Mouse (Mus musculus) left cerebral cortex, adult 8-10 months (tissue): ENCODE data around the gene Zfp663. TPM values are rescaled to one million over a fixed set of nuclear protein-coding genes. Genes with fewer than 3 reads are reported as not detected.

Source experiments
- DNase-seq, 2 experiments: peaks; one replicate each; pipeline ENCODE4 v3.0.0; 2022; ENCODE audit warnings: low spot score in 2 of 2
- total RNA-seq, 4 experiments: library from RNA; stranded (reverse); gene quantifications; 2 replicates each; pipeline ENCODE4 v1.2.4; 2022

Gene Zfp663
- total RNA-seq, 4 experiments from 2014 or later = 0.11 TPM; not detected in 3

GRCm38 (mm10) chr2:165321381-165321888, 47.1 kb downstream of the Zfp663 start:
- peak in 1 of 2 experiments; percentile 50 for DNase-seq

- peak in 1 of 2 experiments; percentile 54 for DNase-seq
These were observed 47.9 kb downstream of the Zfp663 start for GRCm38 (mm10) chr2:165320531-165321150.

GRCm38 (mm10) chr2:165319503-165319902, 49.0 kb downstream of the Zfp663 start:
- DNase-seq = no peak

GRCm38 (mm10) chr2:165318941-165319340, 49.6 kb downstream of the Zfp663 start:
- no peak for DNase-seq

- DNase-seq = no peak
These were observed 50.8 kb downstream of the Zfp663 start for GRCm38 (mm10) chr2:165317621-165318263.

GRCm38 (mm10) chr2:165316837-165317473, 51.6 kb downstream of the Zfp663 start:
- DNase-seq = peak in 1 of 2 experiments; percentile 85

GRCm38 (mm10) chr2:165316204-165316603, 52.3 kb downstream of the Zfp663 start:
- no peak for DNase-seq

GRCm38 (mm10) chr2:165314197-165314596, 54.3 kb downstream of the Zfp663 start:
- no peak for DNase-seq

- no peak for DNase-seq
These were observed 56.1 kb downstream of the Zfp663 start for GRCm38 (mm10) chr2:165312381-165312780.

- DNase-seq = no peak
These were observed 57.0 kb downstream of the Zfp663 start for GRCm38 (mm10) chr2:165311577-165311976.

- no peak for DNase-seq
These were observed 57.6 kb downstream of the Zfp663 start for GRCm38 (mm10) chr2:165310818-165311425.

GRCm38 (mm10) chr2:165307801-165308200, 60.7 kb downstream of the Zfp663 start:
- DNase-seq = no peak

- DNase-seq = no peak
These were observed 63.1 kb downstream of the Zfp663 start for GRCm38 (mm10) chr2:165305438-165305837.

- DNase-seq = no peak
These were observed 63.7 kb downstream of the Zfp663 start for GRCm38 (mm10) chr2:165304819-165305218.

- no peak for DNase-seq
These were observed 65.0 kb downstream of the Zfp663 start for GRCm38 (mm10) chr2:165303354-165304012.

- no peak for DNase-seq
These were observed 67.1 kb downstream of the Zfp663 start for GRCm38 (mm10) chr2:165301409-165301808.

Other genes with a start within 250 kb of the Zfp663 start
- gene Cdh22, start 133.9 kb downstream of the Zfp663 start, total RNA-seq = 10 to 100 TPM; 43.7 to 47.2 (median 44.4) TPM
- 10 to 100 TPM; 57.0 to 58.1 (median 57.6) TPM for gene Slc35c2, start 80.9 kb downstream of the Zfp663 start, total RNA-seq
- gene Elmo2, start 42.2 kb downstream of the Zfp663 start, total RNA-seq = 100 to 1,000 TPM; 127 to 150 (median 134) TPM
- 10 to 100 TPM; 14.1 to 15.7 (median 15.3) TPM for gene Zfp334, start 19.5 kb upstream of the Zfp663 start, total RNA-seq
- gene Ocstamp, start 31.7 kb upstream of the Zfp663 start, total RNA-seq = not detected
- 10 to 100 TPM; 17.7 to 21.1 (median 19.2) TPM for gene Slc13a3, start 104.5 kb upstream of the Zfp663 start, total RNA-seq
- gene Trp53rka, start 124.6 kb upstream of the Zfp663 start, total RNA-seq = 10 to 100 TPM; 19.2 to 20.3 (median 20.0) TPM
- gene Slc2a10, start 135.1 kb upstream of the Zfp663 start, total RNA-seq = 1 to 10 TPM; 1.0 to 1.4 (median 1.2) TPM
- gene Eya2, start 226.3 kb upstream of the Zfp663 start, total RNA-seq = 1 to 10 TPM; 2.8 to 3.9 (median 3.5) TPM